Mouse (Mus musculus): Measurements from ENCODE around the gene Nr5a2.

GRCm38 (mm10) chr1:136848791-136849190, 111.5 kb downstream of the Nr5a2 start:
- TF ChIP-seq CTCF (IDR thresholded peaks at IDR 0.05; ENCODE audit: low read depth) = no peak
- no peak for TF ChIP-seq EP300 (IDR thresholded peaks at IDR 0.05; ENCODE audit: low read depth)

All from heart, postnatal 0 days (tissue).